Mouse (Mus musculus) liver, embryonic 16.5 days (tissue): ENCODE data around the gene Wdtc1. TPM values are rescaled to one million over a fixed set of nuclear protein-coding genes. Genes with fewer than 3 reads are reported as not detected.

Experiments
- ATAC-seq: fragments of 200-750 bp; cut with Nextera tagmentation; 2 replicates; pipeline ENCODE4 v1.8.0; 2017; ENCODE audit warnings: low read depth, mild to moderate bottlenecking, moderate number of reproducible peaks, moderate library complexity
- H3K27ac ChIP-seq: fragments of 300-500 bp; sonication (generic); 2 replicates; pipeline ENCODE4 v1.5.1; 2014; ENCODE audit warnings: mild to moderate bottlenecking, low read length
- H3K27me3 ChIP-seq: fragments of 300-500 bp; sonication (generic); 2 replicates; pipeline ENCODE4 v1.6.1; 2014; ENCODE audit warnings: low read depth, low read length, mixed read lengths; ENCODE audit not compliant: control insufficient read depth, insufficient read depth
- H3K36me3 ChIP-seq: fragments of 300-500 bp; sonication (generic); 2 replicates; pipeline ENCODE4 v1.6.1; 2014; ENCODE audit warnings: mild to moderate bottlenecking; ENCODE audit not compliant: control insufficient read depth, insufficient read depth
- H3K4me1 ChIP-seq: fragments of 300-500 bp; sonication (generic); 2 replicates; pipeline ENCODE4 v1.6.1; 2014; ENCODE audit warnings: low read depth, low read length, mixed read lengths; ENCODE audit not compliant: control insufficient read depth
- H3K4me2 ChIP-seq: fragments of 300-500 bp; sonication (generic); 2 replicates; pipeline ENCODE4 v1.6.1; 2014; ENCODE audit warnings: low read depth, low read length, mixed read lengths
- H3K4me3 ChIP-seq: fragments of 300-500 bp; sonication (generic); 2 replicates; pipeline ENCODE4 v1.5.1; 2014; ENCODE audit warnings: low read depth, mild to moderate bottlenecking, low read length
- H3K9ac ChIP-seq: fragments of 300-500 bp; sonication (generic); 2 replicates; pipeline ENCODE4 v1.6.1; 2014; ENCODE audit warnings: low read depth, low read length
- H3K9me3 ChIP-seq: fragments of 300-500 bp; sonication (generic); replicated peaks from 2 replicates; pipeline ENCODE4 v1.6.1; 2016; ENCODE audit warnings: low read length; ENCODE audit not compliant: control insufficient read depth
- WGBS: fragments of 180-500 bp; shearing (Covaris S2); extraction: QIAGEN DNeasy Blood & Tissue Kit; methylation state at CpG from one replicate; pipeline ENCODE4 v1.1.7; 2014; ENCODE audit not compliant: insufficient replicate concordance; 5-methylcytosine and 5-hydroxymethylcytosine counted together
- polyA plus RNA-seq: library from polyadenylated mRNA; unstranded; fragments of >200 nt; fragmentation: Nextera tagmentation; extraction: Ambion mirVana; gene quantifications from 2 replicates; pipeline ENCODE4 v1.2.1, GENCODE M21; 2015

Gene Wdtc1
- 6.2 and 8.1 TPM in 2 replicates for polyA plus RNA-seq

GRCm38 (mm10) chr4:133353367-133354365 is at the start of gene Wdtc1:
Gene Wdtc1, minus strand, starts transcription at chr4:133353481.
- Histone ChIP-seq H3K27ac (no peak within 1 kb of the TSS), H3K27me3 (no peaks in the 10 kb centered on the region), H3K36me3 (no peaks in the 10 kb centered on the region), H3K4me2 (no peak within 1 kb of the TSS), H3K4me1 (peaks cover 6% of the 10 kb centered on the region), H3K9ac (no peak within 1 kb of the TSS), H3K4me3 (no peak within 1 kb of the TSS), H3K9me3 (no peaks in the 10 kb centered on the region)
- peak; percentile 47; the same call in 1 of the 2 replicates for ATAC-seq
- WGBS: 66% methylated on average over 23 of the region's 23 CpGs

- peak; percentile 57 for ATAC-seq
Observed at GRCm38 (mm10) chr4:133402011-133402410, 48.7 kb upstream of the Wdtc1 start.

GRCm38 (mm10) chr4:133400098-133400497 is 46.8 kb upstream of the Wdtc1 start:
- Histone ChIP-seq H3K9ac (no peak overlapping the region), H3K9me3 (no peaks in the 10 kb centered on the region), H3K27ac (no peak overlapping the region), H3K4me2 (no peak overlapping the region), H3K4me1 (peaks cover 48% of the 10 kb centered on the region), H3K4me3 (no peak overlapping the region), H3K27me3 (no peaks in the 10 kb centered on the region), H3K36me3 (no peaks in the 10 kb centered on the region; the same call in 1 of the 2 replicates)
- WGBS: 79% methylated on average over 7 of the region's 7 CpGs
- ATAC-seq: no peak

More at GRCm38 (mm10) chr4:133402011-133402410, 48.7 kb upstream of the Wdtc1 start:
- no peaks in the 10 kb centered on the region for H3K9me3 ChIP-seq
- H3K27me3 ChIP-seq: no peaks in the 10 kb centered on the region
- 0 out of 2 replicates have a peak overlapping the region, but pooled peaks have one; percentile 6 for H3K4me2 ChIP-seq
- WGBS: 12% methylated on average over 13 of the region's 13 CpGs
- no peak overlapping the region for H3K27ac ChIP-seq
- no peaks in the 10 kb centered on the region; the same call in 1 of the 2 replicates for H3K36me3 ChIP-seq
- peaks cover 29% of the 10 kb centered on the region for H3K4me1 ChIP-seq
- no peak overlapping the region for H3K4me3 ChIP-seq
- no peak overlapping the region for H3K9ac ChIP-seq

- no peaks in the 10 kb centered on the region for H3K9me3 ChIP-seq
- H3K36me3 ChIP-seq: no peaks in the 10 kb centered on the region
- WGBS: 79% methylated on average over 6 of the region's 6 CpGs
- no peak for ATAC-seq
- no peak overlapping the region for H3K4me3 ChIP-seq
- H3K4me1 ChIP-seq: peaks cover 54% of the 10 kb centered on the region
- H3K27ac ChIP-seq: no peak overlapping the region
- H3K4me2 ChIP-seq: no peak overlapping the region
- H3K27me3 ChIP-seq: no peaks in the 10 kb centered on the region
- H3K9ac ChIP-seq: no peak overlapping the region
Observed at GRCm38 (mm10) chr4:133399509-133399908, 46.2 kb upstream of the Wdtc1 start.

- no peak for ATAC-seq
- 74% methylated on average over 5 of the region's 5 CpGs for WGBS
- Histone ChIP-seq H3K9me3 (no peaks in the 10 kb centered on the region), H3K4me2 (no peak overlapping the region), H3K9ac (no peak overlapping the region), H3K27ac (no peak overlapping the region), H3K36me3 (no peaks in the 10 kb centered on the region), H3K27me3 (no peaks in the 10 kb centered on the region), H3K4me3 (no peak overlapping the region), H3K4me1 (peaks cover 61% of the 10 kb centered on the region)
Observed at GRCm38 (mm10) chr4:133398619-133399018, 45.3 kb upstream of the Wdtc1 start.

- Histone ChIP-seq H3K4me3 (no peak overlapping the region), H3K36me3 (no peaks in the 10 kb centered on the region), H3K9me3 (no peaks in the 10 kb centered on the region), H3K9ac (no peak overlapping the region), H3K27me3 (no peaks in the 10 kb centered on the region), H3K4me2 (no peak overlapping the region), H3K4me1 (peaks cover 61% of the 10 kb centered on the region), H3K27ac (peak overlapping the region; percentile 33; the same call in 1 of the 2 replicates)
- no peak for ATAC-seq
- WGBS: 73% methylated on average over 8 of the region's 8 CpGs
Observed at GRCm38 (mm10) chr4:133397961-133398360, 44.7 kb upstream of the Wdtc1 start.

GRCm38 (mm10) chr4:133397299-133397698 is 44.0 kb upstream of the Wdtc1 start:
- Histone ChIP-seq H3K4me1 (peaks cover 61% of the 10 kb centered on the region), H3K9me3 (no peaks in the 10 kb centered on the region), H3K27ac (no peak overlapping the region), H3K27me3 (no peaks in the 10 kb centered on the region), H3K4me2 (no peak overlapping the region), H3K4me3 (no peak overlapping the region), H3K36me3 (no peaks in the 10 kb centered on the region), H3K9ac (no peak overlapping the region)
- WGBS: 56% methylated on average over 5 of the region's 5 CpGs
- ATAC-seq: no peak

- Histone ChIP-seq H3K27me3 (no peaks in the 10 kb centered on the region), H3K9ac (no peak overlapping the region), H3K9me3 (no peaks in the 10 kb centered on the region), H3K4me2 (no peak overlapping the region), H3K4me1 (peaks cover 62% of the 10 kb centered on the region), H3K4me3 (no peak overlapping the region), H3K27ac (no peak overlapping the region), H3K36me3 (no peaks in the 10 kb centered on the region)
- no peak for ATAC-seq
- WGBS: 83% methylated on average over 2 of the region's 2 CpGs
Observed at GRCm38 (mm10) chr4:133396079-133396478, 42.8 kb upstream of the Wdtc1 start.
